Mouse (Mus musculus): ENCODE results near the gene Kcnj4. TPM values are rescaled to one million over a fixed set of nuclear protein-coding genes. Genes with fewer than 3 reads are reported as not detected.

Kcnj4 gene
- polyA plus RNA-seq (2012; rRNA removed) (not detected in 2 replicates), polyA plus RNA-seq (2014; fragmentation: Nextera tagmentation; extraction: Ambion mirVana) (not detected in 2 replicates)

DNA sequence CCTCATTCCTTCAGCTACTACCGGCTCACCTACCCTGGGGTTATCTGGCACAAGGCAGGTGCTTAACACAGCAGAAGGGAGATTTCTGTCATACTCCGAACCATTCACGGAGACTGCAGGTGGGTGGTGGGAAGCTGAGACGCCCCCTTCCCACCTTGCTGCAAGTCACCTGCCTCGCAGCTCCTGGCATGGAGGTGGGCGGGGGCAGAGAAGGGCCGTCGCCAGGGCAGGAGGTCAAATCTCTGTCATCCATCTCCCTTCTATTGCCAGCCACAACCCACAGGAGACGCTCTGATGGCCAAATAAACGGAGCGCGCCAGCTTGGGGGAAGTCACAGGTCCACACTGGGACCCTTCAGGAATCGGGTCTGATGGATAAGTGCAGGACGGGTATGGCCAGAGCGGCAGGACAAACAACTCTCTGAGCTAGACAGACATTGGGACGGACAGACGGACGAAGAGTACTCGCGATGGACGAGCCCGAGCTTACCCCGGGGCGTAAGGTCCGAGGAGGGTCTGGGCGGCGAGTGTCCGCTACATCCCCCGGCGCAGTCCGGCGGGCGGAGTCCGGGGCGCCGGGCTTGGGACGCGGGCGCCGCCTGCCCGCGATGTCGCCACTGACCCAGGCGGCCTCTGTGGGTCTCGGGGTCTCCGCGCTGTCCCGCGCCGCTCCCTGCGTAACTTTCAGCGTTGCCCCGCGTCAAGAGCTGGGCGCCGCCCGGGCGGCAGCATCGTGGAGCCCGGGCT is at the start of gene Kcnj4:
Gene Kcnj4 (minus strand): TSS at position 535 of the 746 bp plus-strand sequence.
- no peak for TF ChIP-seq CTCF (IDR thresholded peaks at IDR 0.05; ENCODE audit: low read depth)
- TF ChIP-seq EP300 (IDR thresholded peaks at IDR 0.05; ENCODE audit: low read depth), result no peak
- Histone ChIP-seq H3K4me1 (replicated peaks; ENCODE audit: control insufficient read depth in 2 of 2, insufficient read depth in 2 of 2, low read length in 1 of 2) (no peaks in the 10 kb centered on the region), H3K4me3 (ENCODE audit: insufficient read depth in 1 of 2, low read depth in 2 of 2, low read length in 2 of 2) (peak within 1 kb of the TSS in 1 of 2 experiments; percentile 49; a peak in 2 of 4 replicates), H3K4me2 (ENCODE audit: low read depth) (peak within 1 kb of the TSS; percentile 60), H3K36me3 (replicated peaks; ENCODE audit: control insufficient read depth, insufficient read depth, low read depth) (no peaks in the 10 kb centered on the region), H3K27me3 (ENCODE audit: control insufficient read depth, insufficient read depth, low read length) (peaks cover 62% of the 10 kb centered on the region), H3K27ac (no peak within 1 kb of the TSS), H3K9ac (replicated peaks) (no peak within 1 kb of the TSS), H3K9me3 (ENCODE audit: control insufficient read depth, low read length) (no peaks in the 10 kb centered on the region)
- DNase-seq (ENCODE audit: low read depth in 3 of 3, low spot score in 3 of 3) (no peak), ATAC-seq (ENCODE audit: insufficient read depth) (no peak)
- WGBS (ENCODE audit: insufficient replicate concordance), result 1% methylated on average over 52 of the region's 60 CpGs

- Histone ChIP-seq H3K27me3 (ENCODE audit: control insufficient read depth, insufficient read depth, low read length) (no peaks in the 10 kb centered on the region), H3K4me1 (replicated peaks; ENCODE audit: control insufficient read depth in 2 of 2, insufficient read depth in 2 of 2, low read length in 1 of 2) (0 out of 4 replicates have a peak, but pooled peaks cover 0 to under 1% of the 10 kb centered on the region in 2 experiments), H3K4me2 (ENCODE audit: low read depth) (no peak overlapping the region), H3K9ac (replicated peaks) (no peak overlapping the region), H3K4me3 (ENCODE audit: insufficient read depth in 1 of 2, low read depth in 2 of 2, low read length in 2 of 2) (no peak overlapping the region), H3K9me3 (ENCODE audit: control insufficient read depth, low read length) (no peaks in the 10 kb centered on the region), H3K36me3 (replicated peaks; ENCODE audit: control insufficient read depth, insufficient read depth, low read depth) (no peaks in the 10 kb centered on the region), H3K27ac (no peak overlapping the region)
- TF ChIP-seq EP300 (IDR thresholded peaks at IDR 0.05; ENCODE audit: low read depth) (no peak), CTCF (IDR thresholded peaks at IDR 0.05; ENCODE audit: low read depth) (no peak)
- DNase-seq (ENCODE audit: low read depth in 3 of 3, low spot score in 3 of 3) (no peak), ATAC-seq (ENCODE audit: insufficient read depth) (no peak)
- 58% methylated on average over 5 of the region's 5 CpGs for WGBS (ENCODE audit: insufficient replicate concordance)
These were observed 47.5 kb upstream of the Kcnj4 start for GRCm38 (mm10) chr15:79552566-79552965.

DNA sequence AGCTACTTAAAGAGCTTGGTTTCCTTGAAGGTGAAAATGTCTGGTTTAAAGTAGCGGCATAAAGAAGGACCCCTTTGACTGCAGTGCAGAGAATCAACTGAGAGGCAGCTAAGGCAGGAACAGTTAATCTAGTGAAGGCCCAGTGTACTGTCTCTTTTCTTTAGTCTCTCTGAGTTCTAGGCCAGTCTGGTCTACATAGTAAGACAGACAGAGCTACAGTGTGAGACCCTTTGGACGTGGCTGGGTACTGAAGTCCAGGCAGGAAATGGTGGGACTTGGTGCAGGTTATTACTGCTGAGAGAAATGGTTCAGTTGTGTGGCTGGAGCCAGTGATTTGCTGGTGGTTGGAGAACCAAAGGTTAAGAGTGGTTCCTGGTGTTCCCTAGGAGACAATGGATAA is 43.2 kb upstream of the Kcnj4 start:
- H3K4me3 ChIP-seq (ENCODE audit: insufficient read depth in 1 of 2, low read depth in 2 of 2, low read length in 2 of 2), result no peak overlapping the region
- 71% methylated on average over 2 of the region's 2 CpGs for WGBS (ENCODE audit: insufficient replicate concordance)
- peaks cover 11% of the 10 kb centered on the region for H3K36me3 ChIP-seq (replicated peaks; ENCODE audit: control insufficient read depth, insufficient read depth, low read depth)
- no peak overlapping the region for H3K27ac ChIP-seq
- H3K4me2 ChIP-seq (ENCODE audit: low read depth), result no peak overlapping the region
- DNase-seq (ENCODE audit: low read depth in 3 of 3, low spot score in 3 of 3) (no peak), ATAC-seq (ENCODE audit: insufficient read depth) (no peak)
- no peak overlapping the region for H3K9ac ChIP-seq (replicated peaks)
- H3K27me3 ChIP-seq (ENCODE audit: control insufficient read depth, insufficient read depth, low read length), result no peaks in the 10 kb centered on the region
- TF ChIP-seq CTCF (IDR thresholded peaks at IDR 0.05; ENCODE audit: low read depth), result no peak
- TF ChIP-seq EP300 (IDR thresholded peaks at IDR 0.05; ENCODE audit: low read depth), result no peak
- peaks cover 6 to 14% of the 10 kb centered on the region in 2 experiments for H3K4me1 ChIP-seq (replicated peaks; ENCODE audit: control insufficient read depth in 2 of 2, insufficient read depth in 2 of 2, low read length in 1 of 2)
- H3K9me3 ChIP-seq (ENCODE audit: control insufficient read depth, low read length), result no peaks in the 10 kb centered on the region

- H3K27ac ChIP-seq, result peak overlapping the region; percentile 76
- H3K4me1 ChIP-seq (replicated peaks; ENCODE audit: control insufficient read depth in 2 of 2, insufficient read depth in 2 of 2, low read length in 1 of 2), result peaks cover 6 to 14% of the 10 kb centered on the region in 2 experiments
- DNase-seq (ENCODE audit: low read depth in 3 of 3, low spot score in 3 of 3) (no peak), ATAC-seq (ENCODE audit: insufficient read depth) (no peak)
- peak overlapping the region; percentile 87 for H3K4me2 ChIP-seq (ENCODE audit: low read depth)
- 79% methylated on average over 17 of the region's 17 CpGs for WGBS (ENCODE audit: insufficient replicate concordance)
- peak overlapping the region; percentile 62 to 73 for H3K4me3 ChIP-seq (ENCODE audit: insufficient read depth in 1 of 2, low read depth in 2 of 2, low read length in 2 of 2)
- peak overlapping the region; percentile 83 for H3K9ac ChIP-seq (replicated peaks)
- no peaks in the 10 kb centered on the region for H3K9me3 ChIP-seq (ENCODE audit: control insufficient read depth, low read length)
- TF ChIP-seq CTCF (IDR thresholded peaks at IDR 0.05; ENCODE audit: low read depth) (no peak), EP300 (IDR thresholded peaks at IDR 0.05; ENCODE audit: low read depth) (no peak)
- no peaks in the 10 kb centered on the region for H3K27me3 ChIP-seq (ENCODE audit: control insufficient read depth, insufficient read depth, low read length)
- peaks cover 20% of the 10 kb centered on the region for H3K36me3 ChIP-seq (replicated peaks; ENCODE audit: control insufficient read depth, insufficient read depth, low read depth)
These were observed 42.3 kb upstream of the Kcnj4 start for GRCm38 (mm10) chr15:79547289-79547820.

Measured in liver, embryonic 14.5 days (tissue).